Mouse (Mus musculus): ENCODE measurements around the gene Syt15. TPM values are rescaled to one million over a fixed set of nuclear protein-coding genes. Genes with fewer than 3 reads are reported as not detected.
A peak's percentile ranks its signal among the peaks of the same experiment; 100 is the strongest.
"Not testable (repeated sequence)": the region's sequence is repeated elsewhere in the genome, so short reads cannot be mapped to it uniquely, and the experiment has no call there.

Syt15 gene
- polyA plus RNA-seq, 1 experiment = 0.31 TPM

- Histone ChIP-seq H3K4me1 (ENCODE audit: control insufficient read depth, insufficient read depth, low read length) (no peaks in the 10 kb centered on the region), H3K27me3 (ENCODE audit: control insufficient read depth, insufficient read depth, low read length, poor library complexity, severe bottlenecking) (no peaks in the 10 kb centered on the region), H3K27ac (ENCODE audit: insufficient read depth, low read length) (no peak overlapping the region), H3K9ac (ENCODE audit: low read depth, poor library complexity, severe bottlenecking) (no peak overlapping the region), H3K9me3 (replicated peaks; ENCODE audit: control insufficient read depth, insufficient read depth, low read length, poor library complexity, severe bottlenecking) (peaks cover 13% of the 10 kb centered on the region), H3K4me3 (ENCODE audit: low read depth, low read length) (no peak overlapping the region), H3K36me3 (ENCODE audit: control insufficient read depth, insufficient read depth, low read length, poor library complexity, severe bottlenecking) (peaks cover 2% of the 10 kb centered on the region; the same call in 1 of the 2 replicates)
- no peak for TF ChIP-seq EP300 (IDR thresholded peaks at IDR 0.05; ENCODE audit: insufficient read depth, low read depth, low read length)
- TF ChIP-seq CTCF (IDR thresholded peaks at IDR 0.05; ENCODE audit: low read depth, low read length) = no peak
- TF ChIP-seq POLR2A (IDR thresholded peaks at IDR 0.05; ENCODE audit: insufficient read depth, low read length) = no peak
Observed at GRCm38 (mm10) chr14:34252470-34253145, 33.2 kb downstream of the Syt15 start.

- no peak for TF ChIP-seq CTCF (IDR thresholded peaks at IDR 0.05; ENCODE audit: low read depth, low read length)
- Histone ChIP-seq H3K9me3 (replicated peaks; ENCODE audit: control insufficient read depth, insufficient read depth, low read length, poor library complexity, severe bottlenecking) (peaks cover 13% of the 10 kb centered on the region), H3K27ac (ENCODE audit: insufficient read depth, low read length) (no peak overlapping the region)
Observed at GRCm38 (mm10) chr14:34253261-34253660, 33.9 kb downstream of the Syt15 start.

GRCm38 (mm10) chr14:34258525-34258924 lies 39.1 kb downstream of the Syt15 start:
- H3K4me1 ChIP-seq (ENCODE audit: control insufficient read depth, insufficient read depth, low read length); H3K27me3 ChIP-seq (ENCODE audit: control insufficient read depth, insufficient read depth, low read length, poor library complexity, severe bottlenecking); H3K36me3 ChIP-seq (ENCODE audit: control insufficient read depth, insufficient read depth, low read length, poor library complexity, severe bottlenecking): not testable (repeated sequence)
- H3K27ac ChIP-seq (ENCODE audit: insufficient read depth, low read length) = peak overlapping the region; percentile 85
- H3K9ac ChIP-seq (ENCODE audit: low read depth, poor library complexity, severe bottlenecking) = peak overlapping the region; percentile 60; the same call in 1 of the 2 replicates
- peaks cover 13% of the 10 kb centered on the region for H3K9me3 ChIP-seq (replicated peaks; ENCODE audit: control insufficient read depth, insufficient read depth, low read length, poor library complexity, severe bottlenecking)
- 0 out of 2 replicates have a peak, but pooled peaks have one; percentile 10 for TF ChIP-seq EP300 (IDR thresholded peaks at IDR 0.05; ENCODE audit: insufficient read depth, low read depth, low read length)
- peak overlapping the region; percentile 24; the same call in 1 of the 2 replicates for H3K4me3 ChIP-seq (ENCODE audit: low read depth, low read length)

More at GRCm38 (mm10) chr14:34253261-34253660, 33.9 kb downstream of the Syt15 start:
- no peak overlapping the region for H3K9ac ChIP-seq (ENCODE audit: low read depth, poor library complexity, severe bottlenecking)
- H3K4me1 ChIP-seq (ENCODE audit: control insufficient read depth, insufficient read depth, low read length) = no peaks in the 10 kb centered on the region
- H3K4me3 ChIP-seq (ENCODE audit: low read depth, low read length) = no peak overlapping the region
- H3K36me3 ChIP-seq (ENCODE audit: control insufficient read depth, insufficient read depth, low read length, poor library complexity, severe bottlenecking) = peaks cover 2% of the 10 kb centered on the region; the same call in 1 of the 2 replicates
- no peaks in the 10 kb centered on the region for H3K27me3 ChIP-seq (ENCODE audit: control insufficient read depth, insufficient read depth, low read length, poor library complexity, severe bottlenecking)

GRCm38 (mm10) chr14:34268046-34268445 lies 48.7 kb downstream of the Syt15 start:
- H3K4me3 ChIP-seq (ENCODE audit: low read depth, low read length) = no peak overlapping the region
- TF ChIP-seq CTCF (IDR thresholded peaks at IDR 0.05; ENCODE audit: low read depth, low read length) (no peak), EP300 (IDR thresholded peaks at IDR 0.05; ENCODE audit: insufficient read depth, low read depth, low read length) (no peak), POLR2A (IDR thresholded peaks at IDR 0.05; ENCODE audit: insufficient read depth, low read length) (no peak)
- no peaks in the 10 kb centered on the region for H3K4me1 ChIP-seq (ENCODE audit: control insufficient read depth, insufficient read depth, low read length)
- H3K27ac ChIP-seq (ENCODE audit: insufficient read depth, low read length) = no peak overlapping the region
- no peaks in the 10 kb centered on the region for H3K9me3 ChIP-seq (replicated peaks; ENCODE audit: control insufficient read depth, insufficient read depth, low read length, poor library complexity, severe bottlenecking)
- no peak overlapping the region for H3K9ac ChIP-seq (ENCODE audit: low read depth, poor library complexity, severe bottlenecking)
- no peaks in the 10 kb centered on the region for H3K36me3 ChIP-seq (ENCODE audit: control insufficient read depth, insufficient read depth, low read length, poor library complexity, severe bottlenecking)
- no peaks in the 10 kb centered on the region for H3K27me3 ChIP-seq (ENCODE audit: control insufficient read depth, insufficient read depth, low read length, poor library complexity, severe bottlenecking)

GRCm38 (mm10) chr14:34273280-34273679 lies 53.9 kb downstream of the Syt15 start:
- TF ChIP-seq CTCF (IDR thresholded peaks at IDR 0.05; ENCODE audit: low read depth, low read length) = no peak
- no peak for TF ChIP-seq POLR2A (IDR thresholded peaks at IDR 0.05; ENCODE audit: insufficient read depth, low read length)
- TF ChIP-seq EP300 (IDR thresholded peaks at IDR 0.05; ENCODE audit: insufficient read depth, low read depth, low read length) = no peak
- no peaks in the 10 kb centered on the region for H3K4me1 ChIP-seq (ENCODE audit: control insufficient read depth, insufficient read depth, low read length)

GRCm38 (mm10) chr14:34274141-34274540 lies 54.7 kb downstream of the Syt15 start:
- Histone ChIP-seq H3K36me3 (ENCODE audit: control insufficient read depth, insufficient read depth, low read length, poor library complexity, severe bottlenecking) (no peaks in the 10 kb centered on the region), H3K4me3 (ENCODE audit: low read depth, low read length) (no peak overlapping the region), H3K27me3 (ENCODE audit: control insufficient read depth, insufficient read depth, low read length, poor library complexity, severe bottlenecking) (no peaks in the 10 kb centered on the region), H3K27ac (ENCODE audit: insufficient read depth, low read length) (no peak overlapping the region), H3K9ac (ENCODE audit: low read depth, poor library complexity, severe bottlenecking) (no peak overlapping the region), H3K4me1 (ENCODE audit: control insufficient read depth, insufficient read depth, low read length) (no peaks in the 10 kb centered on the region), H3K9me3 (replicated peaks; ENCODE audit: control insufficient read depth, insufficient read depth, low read length, poor library complexity, severe bottlenecking) (no peaks in the 10 kb centered on the region)
- TF ChIP-seq EP300 (IDR thresholded peaks at IDR 0.05; ENCODE audit: insufficient read depth, low read depth, low read length) (no peak), CTCF (IDR thresholded peaks at IDR 0.05; ENCODE audit: low read depth, low read length) (no peak), POLR2A (IDR thresholded peaks at IDR 0.05; ENCODE audit: insufficient read depth, low read length) (no peak)

More at GRCm38 (mm10) chr14:34273280-34273679, 53.9 kb downstream of the Syt15 start:
- Histone ChIP-seq H3K27me3 (ENCODE audit: control insufficient read depth, insufficient read depth, low read length, poor library complexity, severe bottlenecking) (no peaks in the 10 kb centered on the region), H3K9ac (ENCODE audit: low read depth, poor library complexity, severe bottlenecking) (no peak overlapping the region), H3K36me3 (ENCODE audit: control insufficient read depth, insufficient read depth, low read length, poor library complexity, severe bottlenecking) (no peaks in the 10 kb centered on the region), H3K9me3 (replicated peaks; ENCODE audit: control insufficient read depth, insufficient read depth, low read length, poor library complexity, severe bottlenecking) (no peaks in the 10 kb centered on the region), H3K4me3 (ENCODE audit: low read depth, low read length) (no peak overlapping the region), H3K27ac (ENCODE audit: insufficient read depth, low read length) (no peak overlapping the region)
